Mouse (Mus musculus): ENCODE results near the gene Etv5. TPM values are rescaled to one million over a fixed set of nuclear protein-coding genes. Genes with fewer than 3 reads are reported as not detected.

The Etv5 gene
- polyA plus RNA-seq, 2 experiments: 35.3 to 39.0 TPM

- Histone ChIP-seq H3K4me2 (replicated peaks; ENCODE audit: low read depth, low read length, severe bottlenecking) (no peak overlapping the region), H3K9ac (ENCODE audit: low read depth, low read length, severe bottlenecking) (no peak overlapping the region), H3K36me3 (ENCODE audit: control insufficient read depth, insufficient read depth, low read length) (peaks cover 11% of the 10 kb centered on the region), H3K27me3 (ENCODE audit: control insufficient read depth, insufficient read depth, low read length) (no peaks in the 10 kb centered on the region), H3K4me3 (replicated peaks; ENCODE audit: low read length) (no peak overlapping the region), H3K4me1 (ENCODE audit: control insufficient read depth, insufficient read depth, low read length) (peaks cover 34% of the 10 kb centered on the region), H3K9me3 (ENCODE audit: control insufficient read depth, low read length) (no peaks in the 10 kb centered on the region), H3K27ac (replicated peaks; ENCODE audit: low read depth, low read length) (no peak overlapping the region)
- no peak for DNase-seq (ENCODE audit: low spot score)
- WGBS: 59% methylated on average over 2 of the region's 2 CpGs
- ATAC-seq (ENCODE audit: low FRiP score, low read depth): no peak
- TF ChIP-seq POLR2A (IDR thresholded peaks at IDR 0.05; ENCODE audit: borderline replicate concordance, extremely low read depth, insufficient read depth, insufficient read length): no peak
Measured at GRCm38 (mm10) chr16:22431335-22431734, 8.2 kb downstream of the Etv5 start.

- no peak overlapping the region for H3K9ac ChIP-seq (ENCODE audit: low read depth, low read length, severe bottlenecking)
- TF ChIP-seq POLR2A (IDR thresholded peaks at IDR 0.05; ENCODE audit: borderline replicate concordance, extremely low read depth, insufficient read depth, insufficient read length): no peak
- 54% methylated on average over 16 of the region's 16 CpGs for WGBS
- H3K36me3 ChIP-seq (ENCODE audit: control insufficient read depth, insufficient read depth, low read length): peaks cover 13% of the 10 kb centered on the region
- no peaks in the 10 kb centered on the region for H3K9me3 ChIP-seq (ENCODE audit: control insufficient read depth, low read length)
- H3K4me2 ChIP-seq (replicated peaks; ENCODE audit: low read depth, low read length, severe bottlenecking): no peak overlapping the region
- peak; percentile 27 for DNase-seq (ENCODE audit: low spot score)
- no peaks in the 10 kb centered on the region for H3K27me3 ChIP-seq (ENCODE audit: control insufficient read depth, insufficient read depth, low read length)
- no peak for ATAC-seq (ENCODE audit: low FRiP score, low read depth)
- H3K4me1 ChIP-seq (ENCODE audit: control insufficient read depth, insufficient read depth, low read length): peaks cover 34% of the 10 kb centered on the region
- 0 out of 2 replicates have a peak overlapping the region, but pooled peaks have one; percentile 46 for H3K27ac ChIP-seq (replicated peaks; ENCODE audit: low read depth, low read length)
- H3K4me3 ChIP-seq (replicated peaks; ENCODE audit: low read length): no peak overlapping the region
Measured at GRCm38 (mm10) chr16:22430211-22430951, 9.1 kb downstream of the Etv5 start.

DNA sequence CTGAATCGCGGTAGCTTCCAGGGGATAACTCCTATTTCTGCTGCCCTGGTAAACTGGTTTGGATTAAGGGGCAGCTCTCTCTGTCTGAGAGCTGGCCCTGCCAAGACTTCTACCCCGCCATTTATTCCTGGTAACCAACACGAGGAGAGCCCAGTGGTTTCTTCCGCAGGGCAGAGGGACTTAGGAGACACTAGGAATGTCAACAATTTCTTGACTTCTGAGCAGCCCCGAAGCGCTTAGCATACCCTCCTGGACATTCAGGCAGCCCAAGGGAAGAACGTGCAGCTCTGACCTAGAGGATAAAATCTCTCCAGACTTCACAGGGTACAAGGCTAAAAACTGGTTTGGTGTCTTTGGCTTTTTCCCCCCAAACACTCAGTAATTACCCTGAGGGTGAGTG, 10.1 kb downstream of the Etv5 start:
- WGBS: 22% methylated on average over 8 of the region's 8 CpGs

GRCm38 (mm10) chr16:22428853-22429341, 10.6 kb downstream of the Etv5 start:
- peak overlapping the region; percentile 32 for H3K4me2 ChIP-seq (replicated peaks; ENCODE audit: low read depth, low read length, severe bottlenecking)
- peak overlapping the region; percentile 53 for H3K27ac ChIP-seq (replicated peaks; ENCODE audit: low read depth, low read length)
- 0 out of 2 replicates have a peak overlapping the region, but pooled peaks have one; percentile 21 for H3K9ac ChIP-seq (ENCODE audit: low read depth, low read length, severe bottlenecking)
- DNase-seq (ENCODE audit: low spot score) (peak; percentile 95), ATAC-seq (ENCODE audit: low FRiP score, low read depth) (peak; percentile 90)
- no peak for TF ChIP-seq POLR2A (IDR thresholded peaks at IDR 0.05; ENCODE audit: borderline replicate concordance, extremely low read depth, insufficient read depth, insufficient read length)
- no peaks in the 10 kb centered on the region for H3K27me3 ChIP-seq (ENCODE audit: control insufficient read depth, insufficient read depth, low read length)
- no peak overlapping the region for H3K4me3 ChIP-seq (replicated peaks; ENCODE audit: low read length)
- H3K9me3 ChIP-seq (ENCODE audit: control insufficient read depth, low read length): no peaks in the 10 kb centered on the region
- peaks cover 18% of the 10 kb centered on the region for H3K36me3 ChIP-seq (ENCODE audit: control insufficient read depth, insufficient read depth, low read length)
- 10% methylated on average over 9 of the region's 9 CpGs for WGBS
- peaks cover 30% of the 10 kb centered on the region for H3K4me1 ChIP-seq (ENCODE audit: control insufficient read depth, insufficient read depth, low read length)

More for the DNA sequence above, 10.1 kb downstream of the Etv5 start:
- no peaks in the 10 kb centered on the region for H3K9me3 ChIP-seq (ENCODE audit: control insufficient read depth, low read length)
- no peaks in the 10 kb centered on the region for H3K27me3 ChIP-seq (ENCODE audit: control insufficient read depth, insufficient read depth, low read length)
- H3K36me3 ChIP-seq (ENCODE audit: control insufficient read depth, insufficient read depth, low read length): peaks cover 18% of the 10 kb centered on the region
- peak overlapping the region; percentile 53 for H3K27ac ChIP-seq (replicated peaks; ENCODE audit: low read depth, low read length)
- TF ChIP-seq POLR2A (IDR thresholded peaks at IDR 0.05; ENCODE audit: borderline replicate concordance, extremely low read depth, insufficient read depth, insufficient read length): no peak
- DNase-seq (ENCODE audit: low spot score) (no peak), ATAC-seq (ENCODE audit: low FRiP score, low read depth) (no peak)
- H3K4me2 ChIP-seq (replicated peaks; ENCODE audit: low read depth, low read length, severe bottlenecking): peak overlapping the region; percentile 32
- 0 out of 2 replicates have a peak overlapping the region, but pooled peaks have one; percentile 21 for H3K9ac ChIP-seq (ENCODE audit: low read depth, low read length, severe bottlenecking)
- H3K4me3 ChIP-seq (replicated peaks; ENCODE audit: low read length): no peak overlapping the region
- H3K4me1 ChIP-seq (ENCODE audit: control insufficient read depth, insufficient read depth, low read length): peaks cover 34% of the 10 kb centered on the region

DNA sequence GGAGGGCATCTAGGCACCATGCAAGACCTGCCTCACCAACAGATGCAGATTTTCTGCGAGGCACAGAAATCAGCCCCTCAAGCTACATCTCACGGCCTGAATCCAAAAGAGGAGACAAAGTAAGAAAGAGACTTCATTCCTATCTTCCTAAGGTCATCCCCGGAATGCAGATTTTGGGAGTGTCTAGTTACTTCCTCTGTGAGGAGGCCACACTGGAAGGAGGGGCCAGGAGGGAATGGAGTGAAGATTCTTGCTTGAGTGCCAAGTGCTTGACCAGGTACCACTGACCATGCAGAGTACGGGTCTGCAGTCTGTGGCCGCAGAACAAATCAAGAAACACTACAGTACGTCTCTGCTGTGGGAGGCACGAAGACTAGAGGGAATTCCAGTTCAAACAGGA, 12.7 kb downstream of the Etv5 start:
- Histone ChIP-seq H3K4me2 (replicated peaks; ENCODE audit: low read depth, low read length, severe bottlenecking) (no peak overlapping the region), H3K4me1 (ENCODE audit: control insufficient read depth, insufficient read depth, low read length) (peaks cover 30% of the 10 kb centered on the region), H3K27ac (replicated peaks; ENCODE audit: low read depth, low read length) (no peak overlapping the region), H3K36me3 (ENCODE audit: control insufficient read depth, insufficient read depth, low read length) (peaks cover 23% of the 10 kb centered on the region), H3K27me3 (ENCODE audit: control insufficient read depth, insufficient read depth, low read length) (no peaks in the 10 kb centered on the region), H3K9me3 (ENCODE audit: control insufficient read depth, low read length) (no peaks in the 10 kb centered on the region), H3K9ac (ENCODE audit: low read depth, low read length, severe bottlenecking) (no peak overlapping the region), H3K4me3 (replicated peaks; ENCODE audit: low read length) (no peak overlapping the region)
- 83% methylated on average over 7 of the region's 7 CpGs for WGBS
- no peak for TF ChIP-seq POLR2A (IDR thresholded peaks at IDR 0.05; ENCODE audit: borderline replicate concordance, extremely low read depth, insufficient read depth, insufficient read length)
- ATAC-seq (ENCODE audit: low FRiP score, low read depth): no peak
- no peak for DNase-seq (ENCODE audit: low spot score)
